30 mouse cellular contexts compared by ENCODE assay signal in the genomic region with DNA sequence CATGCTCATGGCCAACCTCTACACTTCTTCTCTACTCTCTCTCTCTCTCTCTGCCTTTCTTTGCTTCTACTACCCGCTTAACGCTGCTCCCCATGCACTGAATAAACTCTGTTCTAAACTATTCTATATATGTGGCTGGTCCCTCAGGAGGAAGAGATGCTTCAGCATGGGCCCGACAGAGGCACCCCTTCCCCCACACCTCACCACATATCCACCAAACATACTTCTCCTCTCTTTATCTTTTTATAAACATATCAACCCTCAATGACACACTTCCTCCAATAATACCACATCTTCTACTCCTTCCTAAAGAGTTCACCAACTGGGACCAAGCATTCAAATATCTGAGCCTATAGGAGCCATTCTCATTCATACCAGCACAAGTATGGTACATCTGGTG.
DNase-seq lines count a peak whose midpoint lies in the region; ATAC-seq and TF ChIP-seq lines count a peak whose summit lies in the region.
"Had no signal": no experiment of that assay in that cellular context is flagged by ENCODE, and none has a peak within 500 bp of the region (broad histone marks: within the 10 kb centered on the region; RNA-seq: fewer than 3 reads in every experiment).

No protein-coding gene starts in this region.

- H3K4me3 ChIP-seq in kidney, adult 2 months (ENCODE audit: insufficient read depth, low read depth, low read length) = no peak overlapping the region
- H3K4me3 ChIP-seq: embryonic facial prominence, embryonic 12.5 days; embryonic facial prominence, embryonic 15.5 days; gastrocnemius, adult 2 months; heart, adult 2 months; heart, embryonic 10.5 days; heart, embryonic 13.5 days; hindbrain, embryonic 10.5 days; hindbrain, embryonic 13.5 days had no signal

- no peaks in the 10 kb centered on the region for H3K4me1 ChIP-seq in kidney, adult 2 months (ENCODE audit: control insufficient read depth, insufficient read depth, low read length)
- H3K4me1 ChIP-seq: embryonic facial prominence, embryonic 12.5 days; embryonic facial prominence, embryonic 15.5 days; heart, embryonic 10.5 days; heart, embryonic 13.5 days; hindbrain, embryonic 13.5 days had no signal

- intact Hi-C loops in heart, postnatal 36 days (cut with DNase I) = no loop called here

- ATAC-seq in hematopoietic stem cell, adult 5-6 weeks (replicated peaks in 1 of 2; ENCODE audit: insufficient read depth in 1 of 2, low FRiP score in 2 of 2, low TSS enrichment in 1 of 2, low read depth in 1 of 2, poor library complexity in 2 of 2, severe bottlenecking in 2 of 2) = peak; percentile 48 to 62
- ATAC-seq: activated CD4-positive, CD25-positive, alpha-beta regulatory T cell, adult 4 months; forebrain, embryonic 14.5 days; forebrain, postnatal 0 days; hindbrain, embryonic 16.5 days; intestine, postnatal 0 days had no signal

- peak; percentile 46 for DNase-seq in heart, adult 11 months
- no peak for DNase-seq in heart, postnatal 36 days
- peak; percentile 35 for DNase-seq in MEL-GATA-1-ER (ENCODE audit: extremely low read depth, low read depth)
- no peak for DNase-seq in kidney, adult 2 months
- DNase-seq in cerebellum, postnatal 14 days = no peak
- DNase-seq in cerebellum, postnatal 4 days (ENCODE audit: low spot score in 2 of 2) = no peak
- DNase-seq: adrenal gland, adult 8-10 months; adrenal gland, postnatal 25 days; B cell, adult 2 months; cerebellum, adult 11-12 months; cerebellum, adult 8-10 months; cerebellum, postnatal 10 days; forebrain, postnatal 0 days; gastrocnemius, adult 2 months; gastrocnemius, postnatal 14 days; heart, adult 2 months; heart, postnatal 14 days had no signal

- 91% methylated on average over 3 of the region's 3 CpGs for WGBS in kidney, adult 2 months

- H3K36me3 ChIP-seq in kidney, adult 2 months (ENCODE audit: control insufficient read depth, insufficient read depth, low read length) = no peaks in the 10 kb centered on the region
- H3K36me3 ChIP-seq: embryonic facial prominence, embryonic 12.5 days; embryonic facial prominence, embryonic 15.5 days; G1E; heart, embryonic 10.5 days; heart, embryonic 13.5 days; hindbrain, embryonic 10.5 days; hindbrain, embryonic 13.5 days had no signal

- no peak for TF ChIP-seq CTCF in kidney, adult 2 months (conservative IDR thresholded peaks at IDR 0.05; ENCODE audit: insufficient read depth, insufficient read length, low read depth, low read length)

- H3K27ac ChIP-seq in kidney, adult 2 months (ENCODE audit: insufficient read depth, low read depth, low read length) = no peak overlapping the region
- H3K27ac ChIP-seq: embryonic facial prominence, embryonic 12.5 days; embryonic facial prominence, embryonic 15.5 days; gastrocnemius, adult 2 months; heart, adult 2 months; heart, embryonic 10.5 days; heart, embryonic 13.5 days; hindbrain, embryonic 10.5 days; hindbrain, embryonic 13.5 days had no signal

- H3K27me3 ChIP-seq in kidney, adult 2 months (replicated peaks; ENCODE audit: control insufficient read depth, insufficient read depth, low read length) = no peaks in the 10 kb centered on the region
- H3K27me3 ChIP-seq: CH12.LX; embryonic facial prominence, embryonic 12.5 days; embryonic facial prominence, embryonic 15.5 days; heart, embryonic 13.5 days; hindbrain, embryonic 13.5 days had no signal

- no peak for TF ChIP-seq POLR2A in kidney, adult 2 months (IDR thresholded peaks at IDR 0.05; ENCODE audit: low read depth, low read length)

Comparison
In these comparisons a context has a peak if more than half of its experiments do, and no peak if none do; other contexts are left out.
1. DNase-seq: peak in heart, adult 11 months (single experiment) and MEL-GATA-1-ER (single experiment); none in heart, postnatal 36 days (0 of 2), kidney, adult 2 months (single experiment), cerebellum, postnatal 14 days (0 of 2) and cerebellum, postnatal 4 days (0 of 2).